Mouse (Mus musculus): ENCODE measurements around the gene Hspg2. TPM values are rescaled to one million over a fixed set of nuclear protein-coding genes. Genes with fewer than 3 reads are reported as not detected.

The Hspg2 gene
- total and polyA plus RNA-seq, 2 experiments = 7.2 to 7.6 TPM

DNA sequence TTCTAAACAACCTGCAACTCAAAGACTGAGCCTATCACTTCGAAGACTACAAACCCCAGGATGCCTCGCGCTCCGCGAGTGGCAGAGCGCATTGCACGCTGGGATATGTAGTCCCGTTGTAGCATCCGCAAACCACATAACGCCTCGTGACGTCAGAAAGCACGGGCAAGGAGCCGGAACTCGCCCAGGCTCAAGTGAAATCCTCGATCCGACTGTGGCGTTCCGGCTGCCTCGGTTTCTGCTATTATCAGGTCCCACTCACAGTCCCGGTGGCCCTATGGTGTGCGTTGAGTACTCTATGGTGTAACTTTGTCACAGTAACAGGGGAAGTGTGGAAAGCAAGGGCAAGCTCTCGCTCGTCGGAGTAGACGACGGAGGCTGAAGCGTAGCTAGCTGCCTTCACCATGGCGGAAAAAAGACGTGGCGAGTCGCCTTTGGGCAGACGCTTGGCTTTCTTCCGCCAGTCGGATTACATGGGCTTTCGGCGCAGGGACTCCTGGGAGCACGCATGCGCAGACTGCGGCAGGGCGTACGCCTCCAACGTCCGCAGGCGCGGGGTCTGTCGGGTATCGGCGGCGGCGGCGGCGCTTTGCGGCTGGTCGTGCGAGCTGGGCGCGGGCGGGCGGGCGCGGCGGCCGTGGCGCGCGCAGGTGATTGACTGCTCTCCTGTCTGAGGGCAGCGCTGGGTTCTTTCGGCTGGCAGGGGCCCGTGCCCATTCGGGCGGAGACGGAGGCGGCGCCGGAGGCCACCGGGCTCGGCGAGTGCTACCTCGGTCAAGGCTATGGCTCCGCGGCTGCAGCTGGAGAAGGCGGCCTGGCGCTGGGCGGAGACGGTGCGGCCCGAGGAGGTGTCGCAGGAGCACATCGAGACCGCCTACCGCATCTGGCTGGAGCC, 125.3 kb downstream of the Hspg2 start, which contains the start of gene Usp48:
Usp48 (plus strand) TSS at position 155 of the 895 bp plus-strand sequence.
- under 1% methylated on average over 87 of the region's 92 CpGs for WGBS
- Histone ChIP-seq H3K4me3 (ENCODE audit: insufficient read depth, low read depth, low read length) (peak within 1 kb of the TSS; percentile 94), H3K4me1 (ENCODE audit: control insufficient read depth, insufficient read depth, low read length) (peaks cover 8% of the 10 kb centered on the region), H3K36me3 (ENCODE audit: control insufficient read depth, insufficient read depth, low read length) (no peaks in the 10 kb centered on the region), H3K79me2 (ENCODE audit: control insufficient read depth, insufficient read depth, low read length) (peaks cover 34% of the 10 kb centered on the region), H3K9ac (ENCODE audit: low read depth, low read length) (peak within 1 kb of the TSS; percentile 90), H3K27me3 (ENCODE audit: control insufficient read depth, insufficient read depth, low read length) (no peaks in the 10 kb centered on the region), H3K27ac (replicated peaks; ENCODE audit: insufficient read depth, low read depth, low read length) (peak within 1 kb of the TSS; percentile 96)
- peak; percentile 96 for DNase-seq (ENCODE audit: extremely low read depth, low read depth, low spot score)
- TF ChIP-seq POLR2A (IDR thresholded peaks at IDR 0.05; ENCODE audit: extremely low read depth, insufficient read depth, low read length) = peak; percentile 61; the same call in 1 of the 2 replicates
- no peak for TF ChIP-seq CTCF (IDR thresholded peaks at IDR 0.05; ENCODE audit: low read depth, low read length)

- Histone ChIP-seq H3K79me2 (ENCODE audit: control insufficient read depth, insufficient read depth, low read length) (peaks cover 42% of the 10 kb centered on the region), H3K27ac (replicated peaks; ENCODE audit: insufficient read depth, low read depth, low read length) (peak overlapping the region; percentile 64), H3K27me3 (ENCODE audit: control insufficient read depth, insufficient read depth, low read length) (no peaks in the 10 kb centered on the region), H3K9ac (ENCODE audit: low read depth, low read length) (peak overlapping the region; percentile 90), H3K4me1 (ENCODE audit: control insufficient read depth, insufficient read depth, low read length) (peaks cover 8% of the 10 kb centered on the region), H3K4me3 (ENCODE audit: insufficient read depth, low read depth, low read length) (peak overlapping the region; percentile 94), H3K36me3 (ENCODE audit: control insufficient read depth, insufficient read depth, low read length) (no peaks in the 10 kb centered on the region)
- DNase-seq (ENCODE audit: extremely low read depth, low read depth, low spot score) = peak; percentile 62
- TF ChIP-seq CTCF (IDR thresholded peaks at IDR 0.05; ENCODE audit: low read depth, low read length) = no peak
- TF ChIP-seq POLR2A (IDR thresholded peaks at IDR 0.05; ENCODE audit: extremely low read depth, insufficient read depth, low read length) = no peak
- WGBS = 2% methylated on average over 40 of the region's 40 CpGs
These were observed 126.1 kb downstream of the Hspg2 start for GRCm38 (mm10) chr4:137594496-137595270.

DNA sequence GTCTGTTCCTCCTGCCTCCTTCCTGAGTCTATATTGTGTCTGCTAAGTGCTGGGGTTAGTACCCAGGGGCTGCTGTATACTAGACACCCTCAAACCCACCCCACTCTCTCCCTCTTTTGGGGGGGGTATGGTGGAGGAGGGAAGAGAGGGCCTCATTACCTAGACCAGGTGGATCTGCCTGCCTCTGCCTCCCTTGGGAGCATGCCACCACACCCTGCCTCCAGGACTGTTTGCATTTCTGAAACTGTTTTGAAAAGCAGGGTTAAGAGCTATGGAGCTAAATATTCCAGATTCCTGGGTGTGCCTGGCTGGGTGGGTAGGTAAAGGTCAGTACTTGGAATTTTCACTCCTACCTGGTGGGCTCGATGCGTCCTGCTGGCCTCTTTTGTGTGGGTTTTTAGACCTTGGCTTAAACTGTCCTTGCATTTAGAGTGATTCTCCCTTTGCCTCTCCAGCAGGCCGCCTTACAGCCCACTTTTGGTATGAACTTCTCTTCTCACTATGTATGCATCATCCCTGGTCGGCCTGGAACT, 128.6 kb downstream of the Hspg2 start:
- Histone ChIP-seq H3K27ac (replicated peaks; ENCODE audit: insufficient read depth, low read depth, low read length) (no peak overlapping the region), H3K27me3 (ENCODE audit: control insufficient read depth, insufficient read depth, low read length) (no peaks in the 10 kb centered on the region), H3K9ac (ENCODE audit: low read depth, low read length) (no peak overlapping the region), H3K36me3 (ENCODE audit: control insufficient read depth, insufficient read depth, low read length) (no peaks in the 10 kb centered on the region), H3K4me3 (ENCODE audit: insufficient read depth, low read depth, low read length) (no peak overlapping the region), H3K79me2 (ENCODE audit: control insufficient read depth, insufficient read depth, low read length) (peaks cover 60% of the 10 kb centered on the region), H3K4me1 (ENCODE audit: control insufficient read depth, insufficient read depth, low read length) (peaks cover 8% of the 10 kb centered on the region)
- 97% methylated on average over 4 of the region's 4 CpGs for WGBS
- DNase-seq (ENCODE audit: extremely low read depth, low read depth, low spot score) = no peak
- no peak for TF ChIP-seq CTCF (IDR thresholded peaks at IDR 0.05; ENCODE audit: low read depth, low read length)
- TF ChIP-seq POLR2A (IDR thresholded peaks at IDR 0.05; ENCODE audit: extremely low read depth, insufficient read depth, low read length) = no peak

DNA sequence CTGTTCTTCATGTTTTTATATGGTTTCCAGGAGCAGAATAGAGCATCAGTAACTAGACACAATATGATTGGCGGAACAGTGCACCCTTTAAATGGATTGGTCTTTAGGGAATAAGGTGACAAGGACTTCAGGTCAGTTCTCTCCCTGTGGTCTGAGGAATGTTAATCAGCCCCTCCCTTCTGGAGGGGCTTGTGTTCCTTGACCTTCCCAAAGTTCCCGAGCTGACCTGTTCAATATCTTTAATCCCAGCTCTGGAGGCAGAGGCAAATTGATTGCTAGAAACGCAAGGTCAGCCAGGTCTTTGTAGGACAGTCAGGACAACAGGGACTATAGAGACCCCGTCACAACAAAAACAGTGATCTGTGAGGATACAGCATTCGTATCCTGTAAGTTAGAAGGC, 130.0 kb downstream of the Hspg2 start:
- Histone ChIP-seq H3K36me3 (ENCODE audit: control insufficient read depth, insufficient read depth, low read length) (no peaks in the 10 kb centered on the region), H3K79me2 (ENCODE audit: control insufficient read depth, insufficient read depth, low read length) (peaks cover 68% of the 10 kb centered on the region), H3K9ac (ENCODE audit: low read depth, low read length) (no peak overlapping the region), H3K4me3 (ENCODE audit: insufficient read depth, low read depth, low read length) (no peak overlapping the region), H3K27ac (replicated peaks; ENCODE audit: insufficient read depth, low read depth, low read length) (no peak overlapping the region), H3K27me3 (ENCODE audit: control insufficient read depth, insufficient read depth, low read length) (no peaks in the 10 kb centered on the region), H3K4me1 (ENCODE audit: control insufficient read depth, insufficient read depth, low read length) (peaks cover 8% of the 10 kb centered on the region)
- TF ChIP-seq POLR2A (IDR thresholded peaks at IDR 0.05; ENCODE audit: extremely low read depth, insufficient read depth, low read length) (no peak), CTCF (IDR thresholded peaks at IDR 0.05; ENCODE audit: low read depth, low read length) (no peak)
- no peak for DNase-seq (ENCODE audit: extremely low read depth, low read depth, low spot score)
- 73% methylated on average over 5 of the region's 5 CpGs for WGBS

- Histone ChIP-seq H3K27ac (replicated peaks; ENCODE audit: insufficient read depth, low read depth, low read length) (0 out of 2 replicates have a peak overlapping the region, but pooled peaks have one; percentile 4), H3K36me3 (ENCODE audit: control insufficient read depth, insufficient read depth, low read length) (peaks cover 22% of the 10 kb centered on the region), H3K4me1 (ENCODE audit: control insufficient read depth, insufficient read depth, low read length) (peaks cover 1% of the 10 kb centered on the region; the same call in 1 of the 2 replicates), H3K4me3 (ENCODE audit: insufficient read depth, low read depth, low read length) (no peak overlapping the region), H3K9ac (ENCODE audit: low read depth, low read length) (no peak overlapping the region), H3K79me2 (ENCODE audit: control insufficient read depth, insufficient read depth, low read length) (peaks cover 39% of the 10 kb centered on the region), H3K27me3 (ENCODE audit: control insufficient read depth, insufficient read depth, low read length) (no peaks in the 10 kb centered on the region)
- DNase-seq (ENCODE audit: extremely low read depth, low read depth, low spot score) = no peak
- TF ChIP-seq CTCF (IDR thresholded peaks at IDR 0.05; ENCODE audit: low read depth, low read length) (no peak), POLR2A (IDR thresholded peaks at IDR 0.05; ENCODE audit: extremely low read depth, insufficient read depth, low read length) (no peak)
- WGBS = 73% methylated on average over 11 of the region's 11 CpGs
These were observed 135.0 kb downstream of the Hspg2 start for GRCm38 (mm10) chr4:137603449-137604171.

Data from liver, adult 2 months (tissue).